Mouse (Mus musculus): ENCODE results near the gene Krtap4-2.

DNA sequence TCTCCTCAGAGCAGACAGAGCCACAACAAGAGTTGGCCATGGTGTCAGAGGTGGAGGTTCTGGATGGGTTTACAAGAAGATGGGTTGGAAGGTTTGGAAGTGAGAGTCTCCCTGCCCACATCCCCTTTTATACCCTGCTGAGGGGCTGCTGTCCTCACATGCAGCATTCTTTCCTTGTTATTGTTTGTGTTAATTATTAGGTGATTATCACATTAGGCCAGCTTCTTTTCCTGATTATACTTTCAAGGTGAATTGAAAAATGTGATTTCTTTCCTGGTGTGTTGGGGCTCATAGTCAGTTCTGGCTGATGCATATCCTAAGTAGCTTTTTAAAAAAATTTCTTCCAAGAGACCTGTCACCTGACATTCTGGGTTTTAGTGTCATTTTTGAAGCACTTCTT, 31.0 kb upstream of the Krtap4-2 start, which contains the start of gene Krtap4-6:
- TF ChIP-seq POLR2A (IDR thresholded peaks at IDR 0.05; ENCODE audit: insufficient read depth, low read depth, low read length) (no peak), CTCF (IDR thresholded peaks at IDR 0.05; ENCODE audit: insufficient read depth, low read depth, low read length) (no peak)
